Mouse (Mus musculus): ENCODE data around the gene A4galt. TPM values are rescaled to one million over a fixed set of nuclear protein-coding genes. Genes with fewer than 3 reads are reported as not detected.
"Not testable (repeated sequence)": the region's sequence is repeated elsewhere in the genome, so short reads cannot be mapped to it uniquely, and the experiment has no call there.

Gene A4galt
- total RNA-seq, 4 experiments from 2014 or later, result 3.2 to 5.9 (median 5.4) TPM

DNA sequence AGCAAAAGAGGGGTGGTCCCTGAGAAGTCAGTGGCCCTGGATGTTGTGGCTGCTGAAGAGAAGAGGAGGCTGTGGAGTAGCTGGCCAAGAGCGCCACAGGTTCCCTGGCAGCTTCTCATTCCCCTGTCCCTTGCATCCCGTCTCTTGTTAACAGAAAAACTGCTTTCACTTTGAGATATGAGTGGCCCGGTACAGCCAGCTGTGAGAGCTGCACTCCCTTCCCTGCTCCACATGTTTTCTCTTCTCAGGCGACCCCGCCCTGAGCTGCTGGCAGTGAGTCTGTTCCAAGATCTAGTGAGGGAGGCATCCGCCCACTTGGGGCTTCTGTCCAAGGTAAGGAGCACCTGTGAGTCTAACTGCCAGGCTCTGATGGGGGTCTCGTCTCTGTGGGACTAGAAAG, 16.9 kb upstream of the A4galt start:
- not testable (repeated sequence) for DNase-seq (ENCODE audit: low spot score in 2 of 2)

DNA sequence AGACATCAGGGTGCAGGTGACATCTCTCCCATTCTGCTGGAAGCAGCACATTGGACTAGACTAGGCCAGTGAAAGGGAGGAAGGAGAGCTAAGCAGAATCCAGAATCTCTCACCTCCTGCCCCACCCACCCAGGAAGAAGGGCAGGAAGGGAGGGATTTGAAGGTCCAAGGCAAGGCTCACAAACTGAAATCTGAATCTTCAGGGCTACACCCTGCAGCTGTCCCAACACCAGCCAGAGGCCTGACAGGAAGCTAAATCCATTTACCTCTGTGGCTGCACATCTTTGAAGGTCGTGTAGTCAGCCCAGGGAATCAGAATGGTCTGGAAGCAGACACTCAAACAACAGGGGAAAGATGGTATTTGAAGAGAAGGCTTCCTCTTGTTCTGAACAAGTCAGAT, 13.7 kb upstream of the A4galt start:
- DNase-seq (ENCODE audit: low spot score in 2 of 2), result no peak

DNA sequence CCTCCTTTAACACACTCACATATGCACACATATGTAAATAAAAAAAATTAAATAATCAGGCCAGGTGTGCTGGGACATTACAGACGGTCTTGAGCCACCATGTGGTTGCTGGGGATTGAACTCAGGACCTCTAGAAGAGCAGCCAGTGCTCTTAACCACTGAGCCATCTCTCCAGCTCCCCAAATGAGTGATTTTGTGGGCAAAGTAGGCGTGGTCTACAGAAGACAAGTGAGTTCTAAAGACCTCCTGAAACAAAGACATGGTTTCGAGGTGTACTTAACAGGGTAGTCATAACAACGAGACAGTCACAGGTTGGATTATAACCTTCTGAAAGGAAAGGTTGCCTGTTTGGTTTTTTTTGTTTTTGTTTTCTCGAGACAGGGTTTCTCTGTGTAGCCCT, 11.8 kb upstream of the A4galt start:
- no peak for DNase-seq (ENCODE audit: low spot score in 2 of 2)

DNA sequence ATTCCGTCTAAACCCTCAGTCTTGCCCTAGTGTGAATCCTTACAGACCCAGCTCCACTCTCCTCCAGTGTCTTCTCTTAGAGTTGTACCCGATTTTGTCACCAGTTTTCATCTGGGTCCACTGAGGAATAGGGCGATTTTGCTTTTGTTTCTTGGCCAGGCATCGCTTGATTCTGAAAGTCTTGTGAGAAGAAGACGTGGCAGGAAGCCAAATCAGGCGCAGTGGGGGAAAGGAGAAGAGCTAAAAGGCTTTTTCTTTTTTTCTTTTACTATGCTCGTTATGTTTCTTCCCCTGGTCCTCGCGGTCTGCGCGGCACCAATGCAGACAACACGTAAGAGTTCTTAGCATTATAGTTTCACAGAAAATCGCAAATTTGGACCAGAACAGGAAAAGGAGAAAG, 6.3 kb upstream of the A4galt start:
- DNase-seq (ENCODE audit: low spot score in 2 of 2), result no peak

DNA sequence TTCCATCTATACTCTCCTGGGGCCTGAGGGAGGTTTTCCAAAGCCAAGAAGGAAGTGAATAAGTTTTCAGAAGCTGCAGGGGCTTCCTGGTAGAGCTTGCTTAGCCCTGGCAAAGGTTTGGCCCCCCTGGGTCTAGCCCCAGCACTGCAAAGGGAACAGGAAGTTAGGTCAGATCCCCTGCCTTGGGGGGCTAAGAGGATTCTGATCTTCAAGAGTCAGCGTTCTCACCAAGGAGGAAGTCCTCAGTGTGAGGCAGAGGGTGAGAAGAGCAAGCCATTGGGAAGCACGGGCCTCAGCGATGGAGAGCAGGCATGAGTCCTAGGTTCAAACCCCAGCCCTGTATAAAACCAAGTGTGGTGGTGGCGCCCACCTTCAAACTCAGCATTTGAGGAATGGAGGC, 4.9 kb upstream of the A4galt start:
- DNase-seq (ENCODE audit: low spot score in 2 of 2), result no peak

DNA sequence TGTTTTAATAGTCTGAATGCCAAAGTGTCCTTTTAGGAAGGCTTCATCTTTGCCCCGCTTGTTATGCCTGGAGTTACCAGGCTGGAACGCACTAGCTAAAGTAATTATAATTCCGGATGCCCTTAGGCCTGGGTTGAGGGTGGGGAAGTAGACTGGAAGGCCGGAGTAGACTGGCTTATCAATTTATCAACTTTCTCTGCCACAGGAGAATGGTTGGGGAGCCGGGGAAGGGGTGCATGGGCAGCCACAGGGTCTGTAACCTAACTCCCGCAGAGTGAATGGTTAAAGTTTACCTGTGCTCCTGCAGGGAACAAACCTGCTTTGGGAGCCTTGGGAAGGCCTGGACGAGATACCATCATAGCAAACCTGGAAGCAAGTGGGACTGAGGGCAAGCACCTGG, 4.4 kb upstream of the A4galt start:
- DNase-seq (ENCODE audit: low spot score in 2 of 2), result no peak

DNA sequence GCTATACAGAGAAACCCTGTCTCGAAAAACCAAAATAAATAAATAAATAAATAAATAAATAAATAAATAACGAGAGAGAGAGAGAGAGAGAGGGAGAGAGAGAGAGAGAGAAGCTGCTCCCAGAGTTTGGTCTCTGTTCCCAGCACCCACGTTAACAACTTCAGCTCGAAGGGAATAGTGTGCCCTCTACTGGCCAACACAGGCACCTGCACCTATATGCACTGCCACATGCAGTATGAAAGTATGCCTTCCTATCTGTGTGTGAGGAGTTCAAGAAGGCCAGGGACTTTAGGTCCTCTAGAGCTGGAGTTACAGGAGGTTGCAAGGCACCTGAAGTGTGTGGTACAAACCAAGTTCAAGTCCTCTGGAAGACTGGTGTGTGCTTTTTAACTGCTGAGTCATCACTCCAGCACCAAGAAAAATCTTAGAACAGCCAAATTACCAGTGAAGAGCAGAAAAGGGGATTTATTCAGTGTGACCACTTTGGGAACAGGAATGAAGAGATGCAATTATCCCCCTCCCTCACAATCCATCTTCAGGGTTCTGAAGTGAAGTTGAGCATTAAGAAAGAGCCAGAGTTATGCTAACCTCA, 3.7 kb upstream of the A4galt start:
- DNase-seq (ENCODE audit: low spot score in 2 of 2), result no peak

DNA sequence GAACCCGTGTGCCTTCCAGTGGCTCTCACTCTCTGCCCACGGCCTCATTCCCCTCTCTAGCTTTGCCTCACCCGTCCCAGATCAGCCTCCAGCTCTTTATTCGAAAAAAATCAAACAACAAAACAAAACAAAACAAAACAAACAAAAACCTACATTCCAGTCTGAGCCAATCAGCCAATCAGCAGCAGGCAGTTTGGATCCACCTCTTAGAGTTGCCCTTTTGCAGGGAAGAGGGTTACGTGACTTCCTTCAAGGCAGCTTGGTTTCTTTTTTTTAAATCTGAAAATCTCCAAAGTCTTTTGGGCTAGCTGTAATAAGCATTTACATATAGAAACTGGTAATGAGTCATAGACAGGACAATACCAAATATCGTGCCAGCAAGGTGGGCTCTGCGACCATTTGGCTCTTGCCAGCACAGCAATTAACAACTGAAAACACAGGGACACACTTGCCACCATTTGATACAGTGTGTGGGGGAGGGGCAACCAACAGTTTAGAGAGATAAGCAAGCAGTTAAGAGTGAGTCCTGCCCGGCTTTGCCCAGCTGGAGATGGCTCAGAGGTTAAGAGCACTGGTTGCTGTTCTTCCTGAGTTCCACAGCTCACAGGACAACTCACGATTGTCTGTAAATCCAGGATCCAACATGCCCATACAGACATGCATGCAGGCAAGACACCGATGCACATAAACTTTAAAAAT, 2.9 kb upstream of the A4galt start:
- no peak for DNase-seq (ENCODE audit: low spot score in 2 of 2)

DNA sequence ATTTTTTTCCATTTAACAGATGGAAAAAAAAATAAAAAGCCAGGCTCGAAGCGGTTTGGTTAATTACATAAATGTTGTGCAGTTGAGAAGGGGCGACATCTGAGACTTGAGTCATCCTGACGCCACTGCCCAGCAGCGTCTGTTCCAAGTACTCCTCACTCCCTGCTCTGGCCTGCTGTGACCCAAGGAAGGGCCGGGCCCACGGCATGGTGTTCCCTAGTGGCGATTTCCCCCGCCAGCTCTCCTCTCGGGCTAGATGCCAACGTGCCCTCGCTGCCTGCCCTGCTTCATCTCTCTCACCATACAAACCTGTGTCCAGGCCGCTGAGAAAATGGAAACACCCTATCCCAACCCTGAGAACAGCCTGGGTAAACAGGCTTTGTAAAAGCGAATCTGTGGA, 486 bp upstream of the A4galt start:
- DNase-seq (ENCODE audit: low spot score in 2 of 2), result no peak

DNA sequence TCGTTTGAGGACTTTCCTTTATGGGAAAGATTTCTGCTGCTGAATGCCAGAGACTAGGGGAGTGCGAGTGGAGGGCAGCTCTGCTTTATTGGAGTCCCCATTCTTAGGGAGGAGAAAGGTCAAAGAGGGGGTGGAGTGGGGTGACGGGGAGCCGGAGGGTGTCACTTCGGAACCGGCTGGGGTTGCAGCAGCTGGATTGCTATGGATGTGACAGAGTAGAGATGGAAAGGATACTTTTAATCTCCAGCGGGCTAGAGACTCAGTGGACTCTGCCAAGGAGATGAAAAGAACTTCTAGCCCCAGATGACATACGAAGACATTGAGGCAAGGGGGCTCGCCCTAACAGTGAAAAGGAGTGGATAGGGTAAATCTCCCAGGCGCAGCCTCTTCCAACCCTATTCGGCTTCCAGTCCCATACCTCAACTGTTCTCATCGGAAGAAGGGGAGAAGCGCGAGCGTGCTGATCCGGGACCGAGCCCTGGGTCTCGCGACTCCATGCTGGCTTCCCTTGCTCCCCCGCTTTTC, 861 bp downstream of the A4galt start:
- DNase-seq (ENCODE audit: low spot score in 2 of 2), result no peak

DNA sequence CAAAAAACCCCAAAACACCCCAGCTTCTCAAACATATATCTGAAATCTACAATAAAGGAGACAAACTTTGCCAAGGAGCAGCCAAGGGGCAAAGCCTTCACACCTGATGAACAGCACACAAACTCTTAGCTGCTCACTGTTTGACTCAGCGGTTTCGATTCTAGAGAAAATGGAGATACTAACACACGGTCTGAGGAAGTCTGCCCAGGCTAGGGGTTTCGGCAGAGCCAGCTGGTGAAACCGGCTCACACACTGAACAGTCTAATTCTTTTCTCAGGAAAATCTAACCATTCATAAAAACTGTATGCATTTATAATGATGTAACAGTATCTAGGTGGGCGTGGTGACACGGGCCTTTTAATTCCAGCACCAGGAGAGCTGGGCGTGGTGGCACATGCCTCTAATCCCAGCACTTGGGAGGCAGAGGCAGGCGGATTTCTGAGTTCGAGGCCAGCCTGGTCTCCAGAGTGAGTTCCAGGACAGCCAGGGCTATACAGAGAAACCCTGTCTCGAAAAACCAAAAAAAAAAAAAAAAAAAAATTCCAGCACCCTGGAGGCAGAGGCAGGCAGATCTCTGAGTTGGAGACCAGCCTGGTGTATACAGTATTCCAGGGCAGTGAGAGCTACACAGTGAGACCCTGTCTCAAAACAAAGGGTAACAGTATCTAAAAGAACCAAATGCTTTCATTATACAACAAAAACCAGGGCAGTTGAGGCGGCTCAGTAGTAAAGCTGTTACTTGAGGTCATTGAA, 1.9 kb downstream of the A4galt start:
- no peak for DNase-seq (ENCODE audit: low spot score in 2 of 2)

DNA sequence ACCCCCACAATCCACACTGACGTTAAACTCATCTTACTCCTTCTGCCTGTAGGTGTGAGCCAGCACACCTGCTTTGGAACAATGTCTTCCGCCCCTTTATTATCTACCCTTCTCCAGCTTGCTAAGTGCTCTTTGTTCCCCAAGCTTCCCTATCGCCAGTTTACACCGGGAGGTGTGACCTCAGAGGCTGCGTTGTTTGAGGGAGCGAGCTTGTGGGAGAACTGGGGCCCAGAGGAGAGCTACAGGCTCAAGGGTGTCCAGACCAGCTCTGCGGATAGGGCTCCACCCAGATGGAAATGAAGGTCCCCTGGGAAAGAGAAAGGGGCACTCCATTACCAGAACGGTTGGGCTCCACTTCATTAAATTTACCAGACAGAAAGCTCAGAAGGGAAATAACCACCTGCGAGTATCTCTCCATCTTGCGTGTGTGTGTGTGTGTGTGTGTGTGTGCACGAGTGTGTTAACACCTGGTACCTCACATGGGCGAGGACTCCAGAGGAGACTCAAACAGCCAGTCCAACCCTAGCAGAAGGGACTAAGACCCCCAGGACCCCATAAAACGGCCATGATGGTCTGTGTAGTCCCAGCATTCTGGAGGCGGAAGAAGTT, 3.2 kb downstream of the A4galt start:
- no peak for DNase-seq (ENCODE audit: low spot score in 2 of 2)

DNA sequence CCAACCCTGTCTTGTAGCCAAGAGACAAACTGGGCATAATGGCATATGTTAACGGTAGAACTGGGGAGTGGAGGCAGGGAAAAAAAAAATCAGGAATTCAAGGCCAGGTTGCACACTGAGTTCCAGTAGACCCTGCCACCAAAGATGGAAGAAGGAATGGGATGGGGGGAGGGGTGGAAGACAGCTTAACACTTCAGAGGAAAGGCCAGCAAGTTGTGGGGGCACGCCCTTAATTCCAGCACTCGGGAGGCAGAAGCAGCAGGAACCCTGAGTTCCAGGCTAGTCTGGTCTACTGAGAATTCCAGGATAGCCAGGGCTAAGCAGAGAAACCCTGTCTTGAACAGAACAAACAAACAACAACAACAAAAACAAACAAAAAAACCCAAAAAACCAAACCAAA, 7.2 kb downstream of the A4galt start:
- DNase-seq (ENCODE audit: low spot score in 2 of 2), result no peak

DNA sequence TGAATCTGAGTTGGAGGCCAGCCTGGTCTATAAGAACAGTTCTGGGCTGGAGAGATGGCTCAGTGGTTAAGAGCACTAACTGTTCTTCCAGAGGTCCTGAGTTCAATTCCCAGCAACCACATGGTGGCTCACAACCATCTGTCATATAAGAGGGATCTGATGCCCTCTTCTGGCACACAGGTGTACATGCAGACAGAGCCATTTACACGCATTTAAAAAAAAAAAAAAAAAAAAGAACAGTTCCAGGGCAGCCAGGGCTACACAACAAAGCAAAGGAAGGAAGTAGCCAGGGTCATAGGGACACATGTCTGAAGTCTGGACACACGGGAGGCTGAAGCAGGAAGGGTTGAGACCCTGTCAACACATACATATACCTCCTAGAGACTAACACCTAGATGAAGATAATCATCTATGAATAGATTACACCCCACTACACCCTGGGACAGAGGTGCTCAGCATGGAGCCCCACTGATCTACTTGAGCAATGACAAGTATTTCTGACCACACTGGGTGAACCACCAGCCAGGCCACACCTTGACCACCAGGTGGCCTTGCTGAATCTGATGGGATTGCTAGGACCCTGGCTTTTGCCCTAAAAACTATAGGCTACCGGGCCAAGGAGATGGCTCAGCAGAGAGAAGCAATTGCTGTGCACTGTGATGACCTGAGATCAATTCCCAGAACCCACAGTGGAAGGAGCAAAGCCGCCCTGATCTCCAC, 9.5 kb downstream of the A4galt start:
- DNase-seq (ENCODE audit: low spot score in 2 of 2), result no peak

DNA sequence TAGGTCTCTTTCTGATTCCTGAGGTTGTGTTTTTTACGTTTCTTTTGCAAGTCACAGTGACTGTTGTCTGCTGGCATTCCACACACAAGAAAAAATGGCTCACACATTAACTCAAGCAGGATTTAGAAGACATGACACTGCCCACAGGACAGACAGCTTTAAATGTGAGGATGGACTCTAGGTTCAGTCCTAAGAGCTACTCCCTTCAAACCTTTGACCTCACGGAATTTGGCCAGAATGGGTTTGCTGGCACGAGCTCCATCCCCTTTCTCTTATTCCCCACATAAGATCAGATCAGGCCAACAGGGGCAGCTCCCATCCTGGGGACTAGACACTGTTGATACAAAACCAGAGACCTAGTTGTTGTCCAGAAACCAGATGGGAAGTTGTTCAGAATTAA, 10.1 kb downstream of the A4galt start:
- no peak for DNase-seq (ENCODE audit: low spot score in 2 of 2)

DNA sequence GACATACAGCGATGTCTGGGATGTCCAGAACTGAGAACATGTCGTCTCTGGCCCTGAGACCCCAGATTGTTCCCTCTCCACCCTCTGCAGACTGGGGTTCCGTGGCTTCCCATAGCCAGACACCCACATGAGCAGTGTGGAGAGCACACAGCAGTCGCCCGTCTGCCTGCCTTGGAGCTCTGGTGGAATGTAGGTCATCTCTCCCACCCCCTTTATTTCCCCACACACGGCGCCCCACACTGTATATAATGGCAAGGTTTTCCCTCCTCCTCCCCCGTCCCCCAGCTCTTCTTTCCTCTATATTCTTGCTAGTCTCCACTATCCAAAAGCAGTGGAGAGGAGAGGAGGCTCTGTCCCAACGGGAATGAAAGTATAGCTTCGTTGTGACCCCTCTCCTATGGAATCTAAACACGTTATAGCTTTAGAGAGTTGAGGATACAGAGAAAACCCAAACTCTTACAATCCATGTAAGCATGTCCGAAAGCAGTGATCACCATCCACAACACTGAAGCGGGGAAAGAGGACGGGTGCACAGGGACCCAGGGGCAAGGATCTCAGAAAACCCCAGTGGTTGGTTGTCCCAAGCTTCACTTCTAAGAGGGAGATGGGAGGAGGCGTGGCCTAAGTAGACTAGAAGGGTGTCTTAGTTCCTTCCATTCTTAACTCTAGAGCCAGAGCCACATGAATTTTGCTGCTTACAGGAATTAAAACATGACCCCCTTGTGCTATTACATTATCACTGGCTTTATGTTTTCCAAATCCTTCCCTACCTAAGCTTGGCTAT, 13.9 kb downstream of the A4galt start:
- no peak for DNase-seq (ENCODE audit: low spot score in 2 of 2)

DNA sequence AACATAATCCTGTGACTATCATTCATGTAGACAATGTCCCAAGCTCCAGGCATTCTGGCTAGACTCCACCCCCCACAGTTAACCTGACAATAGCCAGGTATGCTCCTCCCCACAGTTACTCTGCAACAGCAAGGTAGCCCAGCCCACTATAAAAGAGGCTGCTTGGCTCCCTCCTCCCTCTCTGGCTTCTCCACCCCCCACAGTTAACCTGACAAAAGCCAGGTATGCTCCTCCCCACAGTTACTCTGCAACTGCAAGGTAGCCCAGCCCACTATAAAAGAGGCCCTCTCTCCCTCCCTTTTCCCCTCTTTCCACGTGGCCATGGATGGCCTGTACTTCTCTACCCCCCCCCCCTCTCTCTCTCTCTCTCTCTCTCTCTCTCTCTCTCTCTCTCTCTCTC, 14.8 kb downstream of the A4galt start:
- DNase-seq (ENCODE audit: low spot score in 2 of 2), result no peak

DNA sequence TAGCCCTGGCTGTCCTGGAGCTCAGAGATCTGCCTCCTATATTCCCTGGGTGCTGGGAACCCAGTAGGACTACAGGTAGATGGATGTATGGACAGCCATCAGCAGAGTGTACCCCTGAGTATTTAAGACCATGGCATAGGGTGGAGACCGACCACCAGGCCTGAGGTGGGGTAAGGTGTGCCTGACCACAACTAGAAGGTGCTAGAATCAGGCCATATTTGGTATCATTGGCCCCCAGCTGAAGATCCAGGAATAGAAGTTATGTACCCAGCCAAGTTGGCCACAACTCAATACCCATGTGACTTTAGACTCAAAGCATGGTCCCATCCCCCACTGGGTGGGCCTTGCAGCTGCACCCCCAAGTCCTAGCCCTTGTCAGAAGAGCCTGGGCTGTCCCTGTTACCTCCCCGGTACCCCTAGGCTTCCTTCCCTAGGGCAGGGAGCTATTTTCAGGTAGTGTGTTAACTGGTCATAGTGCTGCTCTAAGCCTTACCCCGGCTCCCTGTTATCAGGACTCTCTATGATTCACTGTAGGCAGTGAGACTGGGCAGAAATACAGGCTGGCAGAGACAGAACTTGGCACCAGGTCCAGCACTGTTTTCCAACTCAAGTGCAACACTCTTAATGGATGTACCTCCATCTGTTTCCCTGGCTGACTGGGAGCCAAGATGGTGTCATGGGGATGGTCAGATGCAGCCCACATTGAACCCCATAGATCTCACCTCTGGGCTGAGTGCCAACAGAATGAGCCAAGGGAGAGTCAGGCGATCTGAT, 18.2 kb downstream of the A4galt start:
- DNase-seq (ENCODE audit: low spot score in 2 of 2), result no peak

DNA sequence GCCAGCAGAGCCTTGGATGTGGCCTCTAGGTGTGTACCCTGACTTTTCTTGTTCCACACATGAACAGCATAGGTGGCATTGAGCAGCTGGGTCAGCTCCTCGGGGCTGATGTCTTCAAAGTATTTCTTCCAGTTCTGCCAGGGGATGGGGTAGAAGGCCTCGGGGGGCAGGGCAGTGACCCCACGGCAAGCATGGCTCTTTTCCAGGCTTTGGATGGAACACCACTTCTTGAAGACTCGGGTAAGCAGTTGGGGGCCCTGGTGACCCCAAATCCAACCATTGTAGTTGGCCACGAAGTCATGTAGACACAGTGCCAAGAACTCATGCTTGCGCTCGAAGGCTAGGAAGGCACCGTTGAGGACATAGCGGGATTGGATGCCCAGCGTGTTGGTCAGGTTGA, 24.0 kb downstream of the A4galt start:
- DNase-seq (ENCODE audit: low spot score in 2 of 2), result no peak

DNA sequence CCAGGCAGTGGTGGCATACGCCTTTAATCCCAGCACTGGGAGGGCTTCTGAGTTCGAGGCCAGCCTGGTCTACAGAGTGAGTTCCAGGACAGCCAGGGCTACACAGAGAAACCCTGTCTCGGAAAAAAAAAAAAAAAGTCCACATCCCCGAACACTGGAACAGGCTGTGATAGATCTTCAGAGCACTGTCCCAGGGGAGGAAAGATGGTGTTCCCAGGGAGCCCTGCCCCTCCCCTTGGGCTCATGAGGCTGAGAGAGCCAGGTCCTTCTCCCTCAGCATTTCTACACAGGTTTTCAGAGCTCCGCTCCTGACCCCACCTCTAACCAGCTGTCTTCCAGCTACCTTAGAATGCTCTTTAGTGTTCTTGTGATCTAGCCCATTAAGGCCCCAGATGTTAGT, 24.7 kb downstream of the A4galt start:
- no peak for DNase-seq (ENCODE audit: low spot score in 2 of 2)
